In genomic region chr1:92919775-92920174, GRCm38 (mm10) we compare ENCODE assay signal across 18 mouse cellular contexts. TPM values are rescaled to one million over a fixed set of nuclear protein-coding genes. Genes with fewer than 3 reads are reported as not detected.
DNase-seq lines count a peak whose midpoint lies in the region; ATAC-seq and TF ChIP-seq lines count a peak whose summit lies in the region.
"Had no signal": no experiment of that assay in that cellular context is flagged by ENCODE, and none has a peak within 500 bp of the region (broad histone marks: within the 10 kb centered on the region; RNA-seq: fewer than 3 reads in every experiment).

No protein-coding gene starts in this region.

- DNase-seq in hindbrain, embryonic 14.5 days (ENCODE audit: low spot score), result no peak
- peak; percentile 20 for DNase-seq in lung, embryonic 14.5 days
- DNase-seq in lung, postnatal 25 days (ENCODE audit: low spot score), result no peak
- DNase-seq in ES-E14 (ENCODE audit: low read depth, low spot score), result no peak
- DNase-seq in spleen, postnatal 4 days (ENCODE audit: low spot score in 2 of 2), result no peak
- DNase-seq in urinary bladder, adult 18-20 months (ENCODE audit: low spot score in 2 of 2), result no peak
- DNase-seq: adrenal gland, adult 8-10 months; forebrain, postnatal 0 days; heart, adult 2 months; kidney, adult 11 months; thymus, postnatal 14 days had no signal

- H3K4me2 ChIP-seq in hindbrain, embryonic 14.5 days (replicated peaks), result no peak overlapping the region
- no peak overlapping the region for H3K4me2 ChIP-seq in hindbrain, embryonic 16.5 days (ENCODE audit: low read length)
- H3K4me2 ChIP-seq in lung, embryonic 14.5 days, result no peak overlapping the region
- H3K4me2 ChIP-seq: limb, embryonic 15.5 days; lung, embryonic 15.5 days; stomach, embryonic 15.5 days had no signal

- TF ChIP-seq CTCF in lung, embryonic 14.5 days (IDR thresholded peaks at IDR 0.05; ENCODE audit: low read depth), result no peak

- no peaks in the 10 kb centered on the region for H3K9me3 ChIP-seq in hindbrain, embryonic 14.5 days (ENCODE audit: control insufficient read depth, low read length)
- H3K9me3 ChIP-seq in hindbrain, embryonic 16.5 days (ENCODE audit: control insufficient read depth, low read length), result no peaks in the 10 kb centered on the region
- H3K9me3 ChIP-seq in lung, embryonic 14.5 days (ENCODE audit: low read depth, low read length), result no peaks in the 10 kb centered on the region
- H3K9me3 ChIP-seq in ES-E14 (ENCODE audit: control insufficient read depth, insufficient read depth, low read depth, low read length), result no peaks in the 10 kb centered on the region
- H3K9me3 ChIP-seq: limb, embryonic 15.5 days; lung, embryonic 15.5 days; stomach, embryonic 15.5 days had no signal

- no peaks in the 10 kb centered on the region for H3K4me1 ChIP-seq in hindbrain, embryonic 14.5 days (replicated peaks; ENCODE audit: control insufficient read depth, insufficient read depth, low read length)
- H3K4me1 ChIP-seq in hindbrain, embryonic 16.5 days (ENCODE audit: control insufficient read depth, insufficient read depth, low read depth, low read length), result no peaks in the 10 kb centered on the region
- H3K4me1 ChIP-seq in lung, embryonic 14.5 days (ENCODE audit: insufficient read depth), result no peaks in the 10 kb centered on the region
- peaks cover 2 to 17% of the 10 kb centered on the region in 2 experiments; a peak in 3 of 4 replicates for H3K4me1 ChIP-seq in ES-E14 (ENCODE audit: control insufficient read depth in 2 of 2, insufficient read depth in 2 of 2, low read length in 2 of 2, poor library complexity in 1 of 2)
- H3K4me1 ChIP-seq: limb, embryonic 15.5 days; lung, embryonic 15.5 days; stomach, embryonic 15.5 days had no signal

- no peak overlapping the region for H3K4me3 ChIP-seq in hindbrain, embryonic 14.5 days (replicated peaks; ENCODE audit: low read length)
- no peak overlapping the region for H3K4me3 ChIP-seq in hindbrain, embryonic 16.5 days (ENCODE audit: low read length)
- H3K4me3 ChIP-seq in lung, embryonic 14.5 days (ENCODE audit: low read depth, low read length), result no peak overlapping the region
- H3K4me3 ChIP-seq in ES-E14 (ENCODE audit: insufficient read depth in 1 of 2, low read depth in 1 of 2, low read length in 2 of 2, poor library complexity in 1 of 2, severe bottlenecking in 1 of 2), result peak overlapping the region; percentile 47 to 49
- H3K4me3 ChIP-seq: heart, adult 2 months; limb, embryonic 15.5 days; lung, embryonic 15.5 days; stomach, embryonic 15.5 days had no signal

- ATAC-seq in hindbrain, embryonic 14.5 days (ENCODE audit: low FRiP score), result 0 out of 2 replicates have a peak, but pooled peaks have one; percentile 15
- no peak for ATAC-seq in hindbrain, embryonic 16.5 days
- no peak for ATAC-seq in lung, embryonic 14.5 days (ENCODE audit: insufficient read depth)
- ATAC-seq in megakaryocyte progenitor cell, adult 5-6 weeks (replicated peaks; ENCODE audit: poor library complexity), result 0 out of 2 replicates have a peak, but pooled peaks have one; percentile 3
- ATAC-seq: forebrain, postnatal 0 days; midbrain, embryonic 16.5 days had no signal

- in situ Hi-C loops in ES-E14 (cut with MboI; ENCODE audit: low sequenced_read_pairs in 2 of 2, unreplicated experiment in 2 of 2), result no loop called here

- WGBS in hindbrain, embryonic 14.5 days, result 79% methylated on average over 12 of the region's 12 CpGs
- 79% methylated on average over 12 of the region's 12 CpGs for WGBS in hindbrain, embryonic 16.5 days
- WGBS in lung, embryonic 14.5 days, result 75% methylated on average over 12 of the region's 12 CpGs

- no peak overlapping the region for H3K27ac ChIP-seq in hindbrain, embryonic 14.5 days
- no peak overlapping the region for H3K27ac ChIP-seq in hindbrain, embryonic 16.5 days (ENCODE audit: low read depth, low read length)
- H3K27ac ChIP-seq in lung, embryonic 14.5 days (ENCODE audit: low read depth), result no peak overlapping the region
- peak overlapping the region; percentile 5; the same call in 1 of the 2 replicates for H3K27ac ChIP-seq in ES-E14 (ENCODE audit: insufficient read depth, low read depth, low read length, poor library complexity, severe bottlenecking)
- H3K27ac ChIP-seq: heart, adult 2 months; limb, embryonic 15.5 days; lung, embryonic 15.5 days had no signal

- H3K36me3 ChIP-seq in hindbrain, embryonic 14.5 days (replicated peaks; ENCODE audit: control insufficient read depth, insufficient read depth), result peaks cover 66% of the 10 kb centered on the region
- H3K36me3 ChIP-seq in hindbrain, embryonic 16.5 days (ENCODE audit: control insufficient read depth, insufficient read depth, low read length), result peaks cover 53% of the 10 kb centered on the region
- H3K36me3 ChIP-seq in lung, embryonic 14.5 days (ENCODE audit: insufficient read depth), result peaks cover 56% of the 10 kb centered on the region
- peaks cover 11% of the 10 kb centered on the region; the same call in 1 of the 2 replicates for H3K36me3 ChIP-seq in ES-E14 (ENCODE audit: control insufficient read depth, insufficient read depth, low read length, poor library complexity, severe bottlenecking)

- no peak overlapping the region for H3K9ac ChIP-seq in hindbrain, embryonic 14.5 days
- no peak overlapping the region for H3K9ac ChIP-seq in hindbrain, embryonic 16.5 days (ENCODE audit: low read depth, low read length)
- no peak overlapping the region for H3K9ac ChIP-seq in lung, embryonic 14.5 days
- H3K9ac ChIP-seq in ES-E14 (ENCODE audit: insufficient read depth, low read depth, low read length, poor library complexity, severe bottlenecking), result peak overlapping the region; percentile 55
- H3K9ac ChIP-seq: forebrain, postnatal 0 days; limb, embryonic 15.5 days; lung, embryonic 15.5 days; stomach, embryonic 15.5 days had no signal

- H3K27me3 ChIP-seq in hindbrain, embryonic 14.5 days (ENCODE audit: control insufficient read depth, insufficient read depth, low read length), result no peaks in the 10 kb centered on the region
- H3K27me3 ChIP-seq in hindbrain, embryonic 16.5 days (replicated peaks; ENCODE audit: control insufficient read depth, insufficient read depth, low read length), result no peaks in the 10 kb centered on the region
- no peaks in the 10 kb centered on the region for H3K27me3 ChIP-seq in lung, embryonic 14.5 days (ENCODE audit: insufficient read depth, low read length)
- H3K27me3 ChIP-seq: limb, embryonic 15.5 days; lung, embryonic 15.5 days; stomach, embryonic 15.5 days had no signal

TF ChIP-seq in ES-E14, 5 proteins besides CTCF, POLR2A, EP300 and RAD21:
- TF ChIP-seq HCFC1 (IDR thresholded peaks at IDR 0.05; ENCODE audit: borderline replicate concordance, insufficient read depth, low read length), result no peak
- TF ChIP-seq MAFK (IDR thresholded peaks at IDR 0.05; ENCODE audit: insufficient read depth, low read depth, low read length), result no peak
- TF ChIP-seq ZC3H11A (IDR thresholded peaks at IDR 0.05; ENCODE audit: borderline replicate concordance, low read depth, low read length), result no peak
- TF ChIP-seq ZNF384 (IDR thresholded peaks at IDR 0.05; ENCODE audit: low read depth, low read length), result no peak
- TF ChIP-seq CHD2 (IDR thresholded peaks at IDR 0.05; ENCODE audit: low read depth, low read length), result no peak
TF ChIP-seq in ES-E14: peak in this region for 0.

RNA-seq across cellular contexts. Expression of gene Rnpepl1, which starts 9.2 kb away (rescaled TPM):
- 29.1 and 29.2 TPM in 2 replicates for polyA plus RNA-seq in hindbrain, embryonic 14.5 days (2014; fragmentation: Nextera tagmentation; extraction: Ambion mirVana)
- 16.8 and 29.0 TPM in 2 replicates for polyA plus RNA-seq in hindbrain, embryonic 16.5 days (2015; fragmentation: Nextera tagmentation; extraction: Ambion mirVana)
- polyA plus RNA-seq in lung, embryonic 14.5 days (2014; fragmentation: Nextera tagmentation; extraction: Ambion mirVana), result 34.8 and 43.3 TPM in 2 replicates
- 15.8 and 20.2 TPM in 2 replicates for total RNA-seq in ES-E14 (2012; rRNA removed)
- 18.2 and 22.8 TPM in 2 replicates for total RNA-seq in megakaryocyte progenitor cell, adult 5-6 weeks (2015)
- total RNA-seq in megakaryocyte progenitor cell, adult 5-6 weeks (2017), result 11.4 and 15.7 TPM in 2 replicates

RNA-seq across cellular contexts. Expression of gene Dusp28, which starts 13.0 kb away (rescaled TPM):
- 12.2 and 12.4 TPM in 2 replicates for polyA plus RNA-seq in hindbrain, embryonic 14.5 days (2014; fragmentation: Nextera tagmentation; extraction: Ambion mirVana)
- 15.5 and 17.3 TPM in 2 replicates for polyA plus RNA-seq in hindbrain, embryonic 16.5 days (2015; fragmentation: Nextera tagmentation; extraction: Ambion mirVana)
- polyA plus RNA-seq in lung, embryonic 14.5 days (2014; fragmentation: Nextera tagmentation; extraction: Ambion mirVana), result 6.9 and 8.9 TPM in 2 replicates
- total RNA-seq in ES-E14 (2012; rRNA removed), result 4.8 and 6.0 TPM in 2 replicates
- 8.5 and 10.0 TPM in 2 replicates for total RNA-seq in megakaryocyte progenitor cell, adult 5-6 weeks (2015)
- 2.2 and 2.9 TPM in 2 replicates for total RNA-seq in megakaryocyte progenitor cell, adult 5-6 weeks (2017)

RNA-seq across cellular contexts. Expression of gene Capn10, which starts 14.4 kb away (rescaled TPM):
- polyA plus RNA-seq in hindbrain, embryonic 14.5 days (2014; fragmentation: Nextera tagmentation; extraction: Ambion mirVana), result 48.2 and 50.6 TPM in 2 replicates
- polyA plus RNA-seq in hindbrain, embryonic 16.5 days (2015; fragmentation: Nextera tagmentation; extraction: Ambion mirVana), result 60.6 and 60.7 TPM in 2 replicates
- polyA plus RNA-seq in lung, embryonic 14.5 days (2014; fragmentation: Nextera tagmentation; extraction: Ambion mirVana), result 22.2 and 26.8 TPM in 2 replicates
- 32.6 and 47.8 TPM in 2 replicates for total RNA-seq in ES-E14 (2012; rRNA removed)
- total RNA-seq in megakaryocyte progenitor cell, adult 5-6 weeks (2015), result 4.4 and 6.9 TPM in 2 replicates
- total RNA-seq in megakaryocyte progenitor cell, adult 5-6 weeks (2017), result 8.2 and 9.2 TPM in 2 replicates

RNA-seq across cellular contexts. Expression of gene Ankmy1, which starts 17.1 kb away (rescaled TPM):
- polyA plus RNA-seq in hindbrain, embryonic 14.5 days (2014; fragmentation: Nextera tagmentation; extraction: Ambion mirVana), result 1.2 and 1.5 TPM in 2 replicates
- 0.50 and 0.55 TPM in 2 replicates for polyA plus RNA-seq in hindbrain, embryonic 16.5 days (2015; fragmentation: Nextera tagmentation; extraction: Ambion mirVana)
- 0.20 and 0.41 TPM in 2 replicates for polyA plus RNA-seq in lung, embryonic 14.5 days (2014; fragmentation: Nextera tagmentation; extraction: Ambion mirVana)
- 0.71 and 1.6 TPM in 2 replicates for total RNA-seq in ES-E14 (2012; rRNA removed)
- 0.27 TPM in 1 of 2 replicates, not detected in the other for total RNA-seq in megakaryocyte progenitor cell, adult 5-6 weeks (2015)
- total RNA-seq in megakaryocyte progenitor cell, adult 5-6 weeks (2017), result 0.34 TPM in 1 of 2 replicates, not detected in the other

RNA-seq across cellular contexts. Expression of gene Gpr35, which starts 30.9 kb away (rescaled TPM):
- polyA plus RNA-seq in hindbrain, embryonic 14.5 days (2014; fragmentation: Nextera tagmentation; extraction: Ambion mirVana), result 0.32 and 0.98 TPM in 2 replicates
- polyA plus RNA-seq in hindbrain, embryonic 16.5 days (2015; fragmentation: Nextera tagmentation; extraction: Ambion mirVana), result 0.55 and 1.1 TPM in 2 replicates
- 0.19 and 0.50 TPM in 2 replicates for polyA plus RNA-seq in lung, embryonic 14.5 days (2014; fragmentation: Nextera tagmentation; extraction: Ambion mirVana)
- total RNA-seq in ES-E14 (2012; rRNA removed), result 0.22 and 0.42 TPM in 2 replicates
- total RNA-seq in megakaryocyte progenitor cell, adult 5-6 weeks (2015), result 1.1 TPM in 2 replicates
- total RNA-seq in megakaryocyte progenitor cell, adult 5-6 weeks (2017), result 0.74 and 1.6 TPM in 2 replicates
- polyA plus RNA-seq: hindbrain, embryonic 11.5 days had no signal

Comparison
In these comparisons a context has a peak if more than half of its experiments do, and no peak if none do; other contexts are left out.
1. ATAC-seq: peak in hindbrain, embryonic 14.5 days (single experiment) and megakaryocyte progenitor cell, adult 5-6 weeks (single experiment); none in hindbrain, embryonic 16.5 days (single experiment) and lung, embryonic 14.5 days (single experiment).
2. H3K4me3 ChIP-seq: peak in ES-E14 (2 of 2); none in hindbrain, embryonic 14.5 days (single experiment), hindbrain, embryonic 16.5 days (single experiment) and lung, embryonic 14.5 days (single experiment).